Mouse (Mus musculus) ovary, adult 18-20 months (tissue): ENCODE measurements around the gene Calcr.
"Not testable (repeated sequence)": the region's sequence is repeated elsewhere in the genome, so short reads cannot be mapped to it uniquely, and the experiment has no call there.

Source experiments
- DNase-seq: peaks from one replicate; pipeline ENCODE4 v3.0.0; 2022; ENCODE audit warnings: low spot score, mixed read lengths

Gene Calcr

GRCm38 (mm10) chr6:3764230-3764764 is at the start of gene Calcr:
Calcr (minus strand) TSS chr6:3764714.
- DNase-seq, result no peak

- no peak for DNase-seq
Observed at GRCm38 (mm10) chr6:3767485-3767884, 3.0 kb upstream of the Calcr start.

DNA sequence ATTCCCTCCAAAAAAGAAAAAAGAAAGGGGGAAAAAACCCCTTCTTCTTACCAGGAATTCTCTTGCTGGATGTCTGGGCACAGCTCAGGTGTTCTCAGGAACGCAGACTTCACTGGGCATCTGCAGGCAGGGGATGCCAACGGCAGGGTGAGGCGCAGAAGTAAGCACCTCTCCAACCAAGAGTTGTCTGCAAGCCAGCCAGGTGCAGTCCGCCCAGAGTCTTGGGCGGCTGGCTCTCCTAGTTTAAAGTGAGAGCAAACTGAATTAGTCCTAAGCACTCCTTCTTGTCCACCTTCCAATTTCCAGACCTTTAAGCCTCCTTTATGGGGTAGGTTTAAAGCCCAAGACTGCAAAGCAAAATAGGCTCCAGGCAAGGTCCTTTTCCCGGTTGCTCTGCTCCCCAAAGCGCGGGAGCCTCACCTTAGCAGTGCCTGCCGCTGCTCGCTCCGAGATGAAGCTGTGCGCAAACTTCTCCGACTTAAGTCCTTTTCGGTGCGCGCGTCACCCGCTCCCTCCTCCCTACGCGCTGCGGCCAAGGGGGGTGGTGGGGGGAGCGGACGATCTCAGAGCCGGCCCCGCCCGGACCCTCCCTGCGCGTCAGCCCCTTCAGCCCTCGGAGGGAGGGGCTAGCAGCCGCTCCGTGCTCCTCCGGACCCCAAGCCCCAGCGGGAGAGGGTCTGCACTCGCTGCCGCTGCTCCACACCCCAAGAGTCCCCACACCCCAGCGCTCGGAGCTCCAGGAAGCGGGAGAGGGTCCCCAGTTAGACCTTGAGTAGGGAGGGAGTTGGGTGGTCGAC is 1.1 kb downstream of the Calcr start:
- DNase-seq, result no peak

GRCm38 (mm10) chr6:3751576-3751975 is 12.9 kb downstream of the Calcr start:
- no peak for DNase-seq

- DNase-seq, result no peak
Observed at GRCm38 (mm10) chr6:3749624-3750023, 14.9 kb downstream of the Calcr start.

- DNase-seq, result no peak
Observed at GRCm38 (mm10) chr6:3745546-3745945, 19.0 kb downstream of the Calcr start.

- no peak for DNase-seq
Observed at GRCm38 (mm10) chr6:3741996-3742713, 22.4 kb downstream of the Calcr start.

DNA sequence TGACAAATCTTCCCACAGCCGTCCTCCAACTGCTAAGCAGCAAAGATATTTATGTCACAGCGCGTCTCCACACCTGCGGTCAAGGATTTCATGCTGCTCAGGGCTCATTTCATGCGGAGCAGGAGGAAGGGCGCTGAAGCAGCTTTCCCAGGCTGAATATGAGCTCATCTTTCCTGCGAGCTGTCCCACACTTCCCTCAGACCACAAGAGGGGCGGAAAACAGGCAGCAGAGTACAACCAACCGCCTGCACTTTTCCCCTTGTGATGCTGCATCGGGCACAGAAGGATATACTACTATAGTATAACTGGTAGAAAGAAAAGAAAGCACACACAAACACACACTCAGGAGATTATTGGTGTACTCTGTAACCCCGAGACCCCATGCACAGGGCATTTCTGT is 23.2 kb downstream of the Calcr start:
- DNase-seq, result no peak

GRCm38 (mm10) chr6:3730246-3730867 is 34.2 kb downstream of the Calcr start:
- no peak for DNase-seq

GRCm38 (mm10) chr6:3688087-3688642 is 76.3 kb downstream of the Calcr start:
- DNase-seq, result no peak

GRCm38 (mm10) chr6:3678286-3678685 is 86.2 kb downstream of the Calcr start:
- not testable (repeated sequence) for DNase-seq

- DNase-seq, result no peak
Observed at GRCm38 (mm10) chr6:3677806-3678205, 86.7 kb downstream of the Calcr start.

DNA sequence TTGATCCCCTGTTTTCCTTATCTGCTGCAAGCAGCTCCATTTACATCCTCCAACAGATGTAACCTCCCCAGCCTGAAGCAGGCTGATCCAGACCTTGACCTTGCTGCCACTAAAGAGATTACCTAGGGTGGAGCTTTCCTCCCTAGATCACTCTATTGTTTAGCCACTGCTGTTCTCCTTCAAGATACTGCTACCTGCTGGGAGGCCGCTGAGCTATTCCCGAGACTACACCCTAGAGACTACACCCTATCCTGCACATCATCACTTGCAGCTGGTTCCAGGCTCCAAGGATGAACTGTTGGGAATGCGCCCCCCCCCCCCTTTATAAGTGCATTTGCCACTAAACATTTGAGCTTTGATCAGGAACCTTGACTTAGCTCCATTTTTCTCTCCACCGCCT is 92.6 kb downstream of the Calcr start:
- not testable (repeated sequence) for DNase-seq

DNA sequence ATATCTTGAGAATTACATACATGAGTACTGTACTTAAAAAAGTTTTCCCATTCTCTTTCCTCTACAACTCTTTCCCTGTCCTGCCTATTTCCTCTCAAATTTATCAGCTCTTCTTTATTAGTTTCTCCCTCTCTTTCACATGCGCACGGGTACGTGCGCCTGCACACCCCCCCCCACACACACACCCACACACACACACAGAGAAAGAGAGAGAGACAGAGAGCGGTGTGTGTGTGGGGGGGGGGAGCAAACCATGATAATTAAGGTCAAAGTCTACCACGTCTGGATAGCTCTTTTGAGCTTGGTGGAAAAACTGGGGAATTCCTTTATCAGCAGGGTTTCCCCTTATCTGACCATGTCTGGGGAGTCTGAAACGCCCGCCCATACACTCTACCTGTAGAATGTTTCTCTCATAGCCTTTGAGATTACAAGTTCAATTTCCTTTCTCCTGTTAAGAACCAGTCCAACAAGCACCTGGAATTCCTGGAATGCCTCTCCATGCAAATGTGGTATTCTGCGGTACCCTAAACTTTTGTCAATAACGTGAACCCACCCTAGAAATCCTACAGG is 100.3 kb downstream of the Calcr start:
- no peak for DNase-seq

GRCm38 (mm10) chr6:3658405-3658804 is 106.1 kb downstream of the Calcr start:
- DNase-seq, result no peak
